Comparison of ENCODE assay signal across 14 mouse cellular contexts in genomic region chr1:130588659-130589058, GRCm38 (mm10). TPM values are rescaled to one million over a fixed set of nuclear protein-coding genes. Genes with fewer than 3 reads are reported as not detected.
DNase-seq lines count a peak whose midpoint lies in the region; ATAC-seq and TF ChIP-seq lines count a peak whose summit lies in the region.
"Had no signal": no experiment of that assay in that cellular context is flagged by ENCODE, and none has a peak within 500 bp of the region (broad histone marks: within the 10 kb centered on the region; RNA-seq: fewer than 3 reads in every experiment).

No protein-coding gene starts in this region.

- WGBS in lung, embryonic 14.5 days: 71% methylated on average over 9 of the region's 9 CpGs
- 62% methylated on average over 9 of the region's 9 CpGs for WGBS in stomach, embryonic 16.5 days
- 71% methylated on average over 9 of the region's 9 CpGs for WGBS in intestine, embryonic 15.5 days

- no peaks in the 10 kb centered on the region for H3K9me3 ChIP-seq in lung, embryonic 14.5 days (ENCODE audit: low read depth, low read length)
- no peaks in the 10 kb centered on the region for H3K9me3 ChIP-seq in stomach, embryonic 16.5 days (replicated peaks; ENCODE audit: control insufficient read depth, low read length)
- no peaks in the 10 kb centered on the region for H3K9me3 ChIP-seq in intestine, embryonic 15.5 days
- H3K9me3 ChIP-seq: limb, embryonic 15.5 days; megakaryocyte, embryonic 14.5 days had no signal

- H3K36me3 ChIP-seq in lung, embryonic 14.5 days (ENCODE audit: insufficient read depth): no peaks in the 10 kb centered on the region
- no peaks in the 10 kb centered on the region for H3K36me3 ChIP-seq in stomach, embryonic 16.5 days (ENCODE audit: control insufficient read depth, insufficient read depth, low read length)
- no peaks in the 10 kb centered on the region for H3K36me3 ChIP-seq in intestine, embryonic 15.5 days
- H3K36me3 ChIP-seq: limb, embryonic 15.5 days had no signal

- H3K4me3 ChIP-seq in lung, embryonic 14.5 days (ENCODE audit: low read depth, low read length): no peak overlapping the region
- no peak overlapping the region for H3K4me3 ChIP-seq in stomach, embryonic 16.5 days (replicated peaks; ENCODE audit: low read length)
- H3K4me3 ChIP-seq in intestine, embryonic 15.5 days (replicated peaks): no peak overlapping the region
- H3K4me3 ChIP-seq: limb, embryonic 15.5 days; megakaryocyte, embryonic 14.5 days had no signal

- no peak overlapping the region for H3K27ac ChIP-seq in lung, embryonic 14.5 days (ENCODE audit: low read depth)
- no peak overlapping the region for H3K27ac ChIP-seq in stomach, embryonic 16.5 days (ENCODE audit: low read length)
- no peak overlapping the region for H3K27ac ChIP-seq in intestine, embryonic 15.5 days
- H3K27ac ChIP-seq: limb, embryonic 15.5 days had no signal

- no peak for TF ChIP-seq CTCF in lung, embryonic 14.5 days (IDR thresholded peaks at IDR 0.05; ENCODE audit: low read depth)

- H3K4me1 ChIP-seq in lung, embryonic 14.5 days (ENCODE audit: insufficient read depth): no peaks in the 10 kb centered on the region
- no peaks in the 10 kb centered on the region for H3K4me1 ChIP-seq in stomach, embryonic 16.5 days (ENCODE audit: control insufficient read depth, insufficient read depth, low read length)
- no peaks in the 10 kb centered on the region for H3K4me1 ChIP-seq in intestine, embryonic 15.5 days (replicated peaks)
- H3K4me1 ChIP-seq: limb, embryonic 15.5 days; megakaryocyte, embryonic 14.5 days had no signal

- intact Hi-C loops in gastrocnemius, postnatal 36 days (cut with DNase I): no loop called here

- no peak overlapping the region for H3K4me2 ChIP-seq in lung, embryonic 14.5 days
- no peak overlapping the region for H3K4me2 ChIP-seq in stomach, embryonic 16.5 days (ENCODE audit: low read depth, low read length)
- H3K4me2 ChIP-seq in intestine, embryonic 15.5 days (replicated peaks): no peak overlapping the region
- H3K4me2 ChIP-seq: limb, embryonic 15.5 days had no signal

- no peaks in the 10 kb centered on the region for H3K27me3 ChIP-seq in lung, embryonic 14.5 days (ENCODE audit: insufficient read depth, low read length)
- no peaks in the 10 kb centered on the region for H3K27me3 ChIP-seq in stomach, embryonic 16.5 days (ENCODE audit: control insufficient read depth, insufficient read depth, low read length)
- H3K27me3 ChIP-seq in intestine, embryonic 15.5 days (replicated peaks): no peaks in the 10 kb centered on the region
- H3K27me3 ChIP-seq: limb, embryonic 15.5 days had no signal

- no peak for ATAC-seq in lung, embryonic 14.5 days (ENCODE audit: insufficient read depth)
- peak; percentile 85; the same call in 1 of the 2 replicates for ATAC-seq in stomach, embryonic 16.5 days (ENCODE audit: insufficient read depth, low FRiP score)
- no peak for ATAC-seq in intestine, embryonic 15.5 days
- ATAC-seq: hindbrain, embryonic 16.5 days had no signal

- DNase-seq in lung, embryonic 14.5 days: peak; percentile 15
- DNase-seq in lung, postnatal 36 days: no peak
- DNase-seq in fibroblast of lung, adult 2 months (ENCODE audit: low read depth): peak; percentile 27
- DNase-seq in gastrocnemius, postnatal 36 days: peak; percentile 17 to 18
- no peak for DNase-seq in thymus, postnatal 4 days
- DNase-seq: cerebellum, postnatal 14 days; right cerebral cortex, adult 18-20 months had no signal

- H3K9ac ChIP-seq in lung, embryonic 14.5 days: no peak overlapping the region
- no peak overlapping the region for H3K9ac ChIP-seq in stomach, embryonic 16.5 days (ENCODE audit: low read length)
- H3K9ac ChIP-seq in intestine, embryonic 15.5 days: no peak overlapping the region
- H3K9ac ChIP-seq: limb, embryonic 15.5 days had no signal

RNA-seq across cellular contexts. Expression of gene Zp3r, which starts 40.8 kb away (rescaled TPM):
- polyA plus RNA-seq in lung, embryonic 14.5 days (2014; fragmentation: Nextera tagmentation; extraction: Ambion mirVana): 0.13 TPM in 1 of 2 replicates, not detected in the other
- total RNA-seq in gastrocnemius, postnatal 36 days (2021): not detected
- polyA plus RNA-seq in stomach, embryonic 16.5 days (2015; fragmentation: Nextera tagmentation; extraction: Ambion mirVana): 0.17 TPM in 1 of 2 replicates, not detected in the other
- 0.10 TPM in 1 of 2 replicates, not detected in the other for polyA plus RNA-seq in intestine, embryonic 15.5 days (2015; fragmentation: Nextera tagmentation; extraction: Ambion mirVana)
- total RNA-seq: ES-E14; gastrocnemius, adult 8-10 months had no signal
- polyA plus RNA-seq: hindbrain, embryonic 16.5 days; limb, embryonic 15.5 days had no signal

Comparison
In these comparisons a context has a peak if more than half of its experiments do, and no peak if none do; other contexts are left out.
1. DNase-seq: peak in lung, embryonic 14.5 days (single experiment), fibroblast of lung, adult 2 months (single experiment) and gastrocnemius, postnatal 36 days (2 of 2); none in lung, postnatal 36 days (single experiment) and thymus, postnatal 4 days (single experiment).